Mouse (Mus musculus): ENCODE measurements around the gene Igsf21.

The Igsf21 gene

GRCm38 (mm10) chr4:140246180-140247005 lies at the start of gene Igsf21:
TSS of gene Igsf21 (minus strand) at chr4:140246784.
- in situ Hi-C loops (cut with MboI) = no loop called here

GRCm38 (mm10) chr4:140285726-140286316 lies 39.2 kb upstream of the Igsf21 start:
- in situ Hi-C loops (cut with MboI) = no loop called here

GRCm38 (mm10) chr4:140283398-140283797 lies 36.8 kb upstream of the Igsf21 start:
- in situ Hi-C loops (cut with MboI) = no loop called here

- in situ Hi-C loops (cut with MboI) = no loop called here
Measured at GRCm38 (mm10) chr4:140278269-140278668, 31.7 kb upstream of the Igsf21 start.

- in situ Hi-C loops (cut with MboI) = no loop called here
Measured at GRCm38 (mm10) chr4:140271913-140272312, 25.3 kb upstream of the Igsf21 start.

- in situ Hi-C loops (cut with MboI) = no loop called here
Measured at GRCm38 (mm10) chr4:140270451-140270850, 23.9 kb upstream of the Igsf21 start.

- in situ Hi-C loops (cut with MboI) = no loop called here
Measured at GRCm38 (mm10) chr4:140269184-140269840, 22.7 kb upstream of the Igsf21 start.

GRCm38 (mm10) chr4:140267835-140268234 lies 21.3 kb upstream of the Igsf21 start:
- in situ Hi-C loops (cut with MboI) = no loop called here

GRCm38 (mm10) chr4:140267086-140267485 lies 20.5 kb upstream of the Igsf21 start:
- in situ Hi-C loops (cut with MboI) = no loop called here

GRCm38 (mm10) chr4:140258968-140259367 lies 12.4 kb upstream of the Igsf21 start:
- in situ Hi-C loops (cut with MboI) = no loop called here

GRCm38 (mm10) chr4:140252369-140252768 lies 5.8 kb upstream of the Igsf21 start:
- in situ Hi-C loops (cut with MboI) = no loop called here

GRCm38 (mm10) chr4:140249011-140249744 lies 2.6 kb upstream of the Igsf21 start:
- in situ Hi-C loops (cut with MboI) = no loop called here

- in situ Hi-C loops (cut with MboI) = no loop called here
Measured at GRCm38 (mm10) chr4:140248396-140248795, 1.8 kb upstream of the Igsf21 start.

GRCm38 (mm10) chr4:140247006-140248003 lies 721 bp upstream of the Igsf21 start:
- in situ Hi-C loops (cut with MboI) = no loop called here

- in situ Hi-C loops (cut with MboI) = no loop called here
Measured at GRCm38 (mm10) chr4:140245286-140246179, 1.1 kb downstream of the Igsf21 start.

GRCm38 (mm10) chr4:140244835-140245234 lies 1.7 kb downstream of the Igsf21 start:
- in situ Hi-C loops (cut with MboI) = no loop called here

GRCm38 (mm10) chr4:140244161-140244813 lies 2.3 kb downstream of the Igsf21 start:
- in situ Hi-C loops (cut with MboI) = no loop called here

- in situ Hi-C loops (cut with MboI) = no loop called here
Measured at GRCm38 (mm10) chr4:140243231-140243630, 3.4 kb downstream of the Igsf21 start.

GRCm38 (mm10) chr4:140242291-140242690 lies 4.3 kb downstream of the Igsf21 start:
- in situ Hi-C loops (cut with MboI) = no loop called here
